In the genomic region with DNA sequence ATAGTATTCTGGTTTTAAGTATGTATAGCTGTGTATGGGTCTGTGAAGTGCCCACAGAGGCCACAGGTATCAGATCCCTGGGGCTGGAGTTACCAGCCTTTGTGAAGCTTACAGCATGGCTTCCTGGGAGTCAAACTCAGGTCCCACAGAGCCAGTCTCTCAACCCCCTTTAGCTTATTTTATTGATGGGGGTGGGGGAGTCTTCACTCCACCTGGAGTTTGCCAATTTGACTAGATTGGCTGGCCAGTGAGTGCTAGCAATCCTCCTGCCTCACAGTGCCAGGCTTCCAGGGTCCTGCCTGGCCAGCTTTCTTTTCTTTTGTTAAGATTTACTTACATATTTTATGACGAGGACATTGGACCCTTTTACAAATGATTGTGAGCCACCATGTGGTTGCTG, we compare ENCODE assay signal across 12 mouse cellular contexts. TPM values are rescaled to one million over a fixed set of nuclear protein-coding genes. Genes with fewer than 3 reads are reported as not detected.
DNase-seq lines count a peak whose midpoint lies in the region; ATAC-seq and TF ChIP-seq lines count a peak whose summit lies in the region.
"Had no signal": no experiment of that assay in that cellular context is flagged by ENCODE, and none has a peak within 500 bp of the region (broad histone marks: within the 10 kb centered on the region; RNA-seq: fewer than 3 reads in every experiment).

No protein-coding gene starts in this region.

- ATAC-seq in heart, embryonic 16.5 days (replicated peaks; ENCODE audit: extremely low read depth, insufficient read depth, low FRiP score) = no peak
- no peak for ATAC-seq in forebrain, postnatal 0 days
- no peak for ATAC-seq in hindbrain, embryonic 14.5 days (ENCODE audit: low FRiP score)
- ATAC-seq: inflammation-experienced regulatory T-cells, adult 6 months had no signal

- no peak overlapping the region for H3K9ac ChIP-seq in heart, embryonic 16.5 days (ENCODE audit: low read length)
- peak overlapping the region; percentile 97; the same call in 1 of the 2 replicates for H3K9ac ChIP-seq in forebrain, postnatal 0 days
- H3K9ac ChIP-seq in hindbrain, embryonic 14.5 days = no peak overlapping the region

- H3K27me3 ChIP-seq in heart, embryonic 16.5 days (ENCODE audit: control insufficient read depth, insufficient read depth, low read length) = no peaks in the 10 kb centered on the region; the same call in 1 of the 2 replicates
- no peaks in the 10 kb centered on the region for H3K27me3 ChIP-seq in forebrain, postnatal 0 days (ENCODE audit: insufficient read depth, low read length)
- H3K27me3 ChIP-seq in hindbrain, embryonic 14.5 days (ENCODE audit: control insufficient read depth, insufficient read depth, low read length) = no peaks in the 10 kb centered on the region
- H3K27me3 ChIP-seq in myocyte (ENCODE audit: control insufficient read depth, insufficient read depth, insufficient read length) = no peaks in the 10 kb centered on the region

- WGBS in heart, embryonic 16.5 days = 48% methylated on average over 1 of the region's 1 CpGs
- 32% methylated on average over 1 of the region's 1 CpGs for WGBS in forebrain, postnatal 0 days
- 50% methylated on average over 1 of the region's 1 CpGs for WGBS in hindbrain, embryonic 14.5 days

- peaks cover 22% of the 10 kb centered on the region for H3K79me2 ChIP-seq in myocyte (ENCODE audit: control insufficient read depth, insufficient read depth)

- H3K4me3 ChIP-seq in heart, embryonic 16.5 days (ENCODE audit: low read length) = no peak overlapping the region
- H3K4me3 ChIP-seq in forebrain, postnatal 0 days (ENCODE audit: low read depth, low read length) = no peak overlapping the region
- H3K4me3 ChIP-seq in hindbrain, embryonic 14.5 days (replicated peaks; ENCODE audit: low read length) = no peak overlapping the region
- H3K4me3 ChIP-seq in myocyte = peak overlapping the region; percentile 94
- H3K4me3 ChIP-seq: megakaryocyte, embryonic 14.5 days had no signal

- no peaks in the 10 kb centered on the region for H3K9me3 ChIP-seq in heart, embryonic 16.5 days (replicated peaks; ENCODE audit: control insufficient read depth, low read length)
- no peaks in the 10 kb centered on the region for H3K9me3 ChIP-seq in forebrain, postnatal 0 days (ENCODE audit: low read length)
- H3K9me3 ChIP-seq in hindbrain, embryonic 14.5 days (ENCODE audit: control insufficient read depth, low read length) = no peaks in the 10 kb centered on the region
- H3K9me3 ChIP-seq: megakaryocyte, embryonic 14.5 days had no signal

- H3K4me1 ChIP-seq in heart, embryonic 16.5 days (ENCODE audit: control insufficient read depth, insufficient read depth, low read length) = peaks cover 20% of the 10 kb centered on the region
- H3K4me1 ChIP-seq in forebrain, postnatal 0 days (ENCODE audit: insufficient read depth) = peaks cover 18% of the 10 kb centered on the region
- peaks cover 38% of the 10 kb centered on the region for H3K4me1 ChIP-seq in hindbrain, embryonic 14.5 days (replicated peaks; ENCODE audit: control insufficient read depth, insufficient read depth, low read length)

- no peak for TF ChIP-seq POLR2A in myocyte (IDR thresholded peaks at IDR 0.05; ENCODE audit: insufficient read length, low read depth)

- intact Hi-C loops in heart, postnatal 25 days (cut with DNase I) = no loop called here

- TF ChIP-seq CTCF in forebrain, postnatal 0 days (IDR thresholded peaks at IDR 0.05; ENCODE audit: low read depth) = no peak

- DNase-seq in heart, postnatal 25 days (ENCODE audit: low spot score) = no peak
- DNase-seq in forebrain, postnatal 0 days = no peak
- DNase-seq in hindbrain, embryonic 14.5 days (ENCODE audit: low spot score) = no peak
- no peak for DNase-seq in MN1 (ENCODE audit: low spot score)
- no peak for DNase-seq in layer of hippocampus, postnatal 14 days (ENCODE audit: low spot score in 2 of 2)
- DNase-seq: adrenal gland, postnatal 10 days; gastrocnemius, postnatal 25 days; kidney, postnatal 36 days had no signal

- no peaks in the 10 kb centered on the region for H3K36me3 ChIP-seq in heart, embryonic 16.5 days (ENCODE audit: control insufficient read depth, insufficient read depth)
- peaks cover 5% of the 10 kb centered on the region; the same call in 1 of the 2 replicates for H3K36me3 ChIP-seq in forebrain, postnatal 0 days (ENCODE audit: insufficient read depth)
- no peaks in the 10 kb centered on the region for H3K36me3 ChIP-seq in hindbrain, embryonic 14.5 days (replicated peaks; ENCODE audit: control insufficient read depth, insufficient read depth)
- peaks cover 6% of the 10 kb centered on the region for H3K36me3 ChIP-seq in myocyte (ENCODE audit: control insufficient read depth, insufficient read depth)

- peak overlapping the region; percentile 86; the same call in 1 of the 2 replicates for H3K4me2 ChIP-seq in heart, embryonic 16.5 days (ENCODE audit: low read depth, low read length)
- peak overlapping the region; percentile 83 for H3K4me2 ChIP-seq in forebrain, postnatal 0 days (ENCODE audit: low read depth)
- H3K4me2 ChIP-seq in hindbrain, embryonic 14.5 days (replicated peaks) = 0 out of 2 replicates have a peak overlapping the region, but pooled peaks have one; percentile 68
- H3K4me2 ChIP-seq in myocyte (ENCODE audit: low read depth) = peak overlapping the region; percentile 84

- no peak overlapping the region for H3ac ChIP-seq in myocyte (ENCODE audit: control insufficient read depth, insufficient read length)

- H3K27ac ChIP-seq in heart, embryonic 16.5 days (ENCODE audit: low read length) = peak overlapping the region; percentile 88
- H3K27ac ChIP-seq in forebrain, postnatal 0 days (ENCODE audit: low read depth, low read length) = 0 out of 2 replicates have a peak overlapping the region, but pooled peaks have one; percentile 97
- H3K27ac ChIP-seq in hindbrain, embryonic 14.5 days = peak overlapping the region; percentile 98; the same call in 1 of the 2 replicates

TF ChIP-seq in myocyte, 11 proteins besides CTCF, POLR2A, EP300 and RAD21:
- TF ChIP-seq MYOD1 (IDR thresholded peaks at IDR 0.05; ENCODE audit: control insufficient read depth in 1 of 3, insufficient read length in 2 of 3, low read depth in 2 of 3) = no peak
- TF ChIP-seq USF1 (IDR thresholded peaks at IDR 0.05; ENCODE audit: low read depth) = no peak
- no peak for TF ChIP-seq REST (IDR thresholded peaks at IDR 0.05; ENCODE audit: insufficient read depth, insufficient read length)
- no peak for TF ChIP-seq POLR2AphosphoS2 (IDR thresholded peaks at IDR 0.05; ENCODE audit: insufficient read length, low read depth)
- no peak for TF ChIP-seq MYOG (IDR thresholded peaks at IDR 0.05; ENCODE audit: control insufficient read depth in 1 of 3, insufficient read depth in 1 of 3, insufficient read length in 2 of 3, low read depth in 2 of 3)
- TF ChIP-seq SRF (IDR thresholded peaks at IDR 0.05; ENCODE audit: control insufficient read depth, insufficient read length, low read depth) = no peak
- no peak for TF ChIP-seq CEBPB (IDR thresholded peaks at IDR 0.05; ENCODE audit: insufficient read depth, poor library complexity, severe bottlenecking)
- no peak for TF ChIP-seq TCF3 (IDR thresholded peaks at IDR 0.05; ENCODE audit: insufficient read length, low read depth)
- TF ChIP-seq TCF12 (IDR thresholded peaks at IDR 0.05; ENCODE audit: insufficient read depth, poor library complexity, severe bottlenecking) = no peak
- no peak for TF ChIP-seq E2F4 (IDR thresholded peaks at IDR 0.05; ENCODE audit: insufficient read depth)
- TF ChIP-seq MAX (IDR thresholded peaks at IDR 0.05; ENCODE audit: low read depth) = no peak

RNA-seq across cellular contexts. Expression of gene Arhgef10l, which starts 16.1 kb away (rescaled TPM):
- polyA plus RNA-seq in heart, embryonic 16.5 days (2015; fragmentation: Nextera tagmentation; extraction: Ambion mirVana) = 18.6 TPM in 2 replicates
- 10 to 100 TPM; 62.4 to 63.9 TPM for total RNA-seq in heart, postnatal 25 days (2021)
- total RNA-seq in forebrain, postnatal 0 days (2014; rRNA removed) = 52.5 and 59.0 TPM in 2 replicates
- 13.8 and 16.5 TPM in 2 replicates for polyA plus RNA-seq in forebrain, postnatal 0 days (2015; fragmentation: Nextera tagmentation; extraction: Ambion mirVana)
- 19.6 and 21.9 TPM in 2 replicates for polyA plus RNA-seq in hindbrain, embryonic 14.5 days (2014; fragmentation: Nextera tagmentation; extraction: Ambion mirVana)
- polyA plus RNA-seq in myocyte (2012; fragmentation: generic; extraction: Trizol) = 34.7 TPM
- total RNA-seq in layer of hippocampus, postnatal 14 days (2021) = 10 to 100 TPM; 48.8 to 50.8 TPM

RNA-seq across cellular contexts. Expression of gene Rcc2, which starts 50.6 kb away (rescaled TPM):
- 8.6 and 9.4 TPM in 2 replicates for polyA plus RNA-seq in heart, embryonic 16.5 days (2015; fragmentation: Nextera tagmentation; extraction: Ambion mirVana)
- 10 to 100 TPM; 15.0 to 15.3 TPM for total RNA-seq in heart, postnatal 25 days (2021)
- 55.2 and 62.3 TPM in 2 replicates for total RNA-seq in forebrain, postnatal 0 days (2014; rRNA removed)
- 20.3 and 20.8 TPM in 2 replicates for polyA plus RNA-seq in forebrain, postnatal 0 days (2015; fragmentation: Nextera tagmentation; extraction: Ambion mirVana)
- polyA plus RNA-seq in hindbrain, embryonic 14.5 days (2014; fragmentation: Nextera tagmentation; extraction: Ambion mirVana) = 13.3 and 13.8 TPM in 2 replicates
- 167 TPM for polyA plus RNA-seq in myocyte (2012; fragmentation: generic; extraction: Trizol)
- total RNA-seq in layer of hippocampus, postnatal 14 days (2021) = 10 to 100 TPM; 74.9 to 75.4 TPM
